Mouse (Mus musculus): Measurements from ENCODE around the gene Gm28845. TPM values are rescaled to one million over a fixed set of nuclear protein-coding genes. Genes with fewer than 3 reads are reported as not detected.

The Gm28845 gene
- polyA plus RNA-seq (2016; fragmentation: Nextera tagmentation; extraction: Ambion mirVana): not detected in 2 replicates

DNA sequence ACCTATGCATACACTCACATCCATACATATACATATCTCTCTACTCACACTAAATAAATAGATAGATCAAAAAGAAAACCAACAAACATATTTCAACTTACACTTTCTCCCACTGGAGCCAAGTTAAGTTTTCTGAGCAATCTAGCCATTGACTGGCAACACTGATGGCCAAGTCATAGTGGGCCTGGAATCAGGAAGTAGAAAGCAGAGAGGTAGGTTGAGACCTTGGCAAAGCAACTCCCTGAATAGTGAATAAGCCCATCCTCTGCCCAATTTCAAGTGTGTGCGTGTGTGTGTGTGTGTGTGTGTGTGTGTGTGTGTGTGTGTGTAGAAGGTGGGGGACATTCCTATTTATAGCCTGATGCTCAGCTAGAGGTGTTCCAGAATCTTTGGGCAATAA, at the start of gene Gm28845:
Gene Gm28845, minus strand, starts transcription at position 121 of the 400 bp plus-strand sequence.
- no peaks in the 10 kb centered on the region for H3K27me3 ChIP-seq (ENCODE audit: insufficient read depth, poor library complexity, severe bottlenecking)
- no peak within 1 kb of the TSS for H3K4me3 ChIP-seq
- DNase-seq (ENCODE audit: low spot score): no peak
- no peaks in the 10 kb centered on the region for H3K9me3 ChIP-seq
- no peaks in the 10 kb centered on the region for H3K36me3 ChIP-seq
- 68% methylated on average over 1 of the region's 1 CpGs for WGBS
- no peaks in the 10 kb centered on the region for H3K4me1 ChIP-seq
- H3K27ac ChIP-seq: no peak within 1 kb of the TSS

GRCm38 (mm10) chr1:65167496-65167895, 48.1 kb upstream of the Gm28845 start:
- Histone ChIP-seq H3K27me3 (ENCODE audit: insufficient read depth, poor library complexity, severe bottlenecking) (no peaks in the 10 kb centered on the region), H3K9me3 (no peaks in the 10 kb centered on the region), H3K36me3 (peaks cover 93% of the 10 kb centered on the region), H3K4me1 (no peaks in the 10 kb centered on the region), H3K4me3 (no peak overlapping the region), H3K27ac (no peak overlapping the region)
- no peak for DNase-seq (ENCODE audit: low spot score)
- 87% methylated on average over 1 of the region's 1 CpGs for WGBS

DNA sequence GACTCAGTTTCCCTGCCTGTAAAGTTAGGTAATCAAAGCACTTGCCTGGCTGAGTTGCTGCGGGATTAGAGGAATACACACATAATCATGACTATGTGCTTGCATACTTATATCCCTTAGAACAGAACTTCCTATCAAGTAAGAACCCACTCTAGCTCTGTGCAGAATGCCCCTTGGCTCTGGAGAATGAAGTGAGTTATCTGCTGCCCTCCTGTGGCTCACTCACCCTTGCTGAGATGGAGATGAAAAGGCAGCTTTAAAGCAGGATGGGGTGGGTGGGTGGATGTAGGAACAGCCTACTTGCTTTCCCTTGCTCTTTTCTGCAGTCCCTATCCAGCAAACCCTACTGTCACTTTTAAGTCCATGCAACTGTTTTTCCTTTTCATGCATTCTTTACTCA, 42.9 kb upstream of the Gm28845 start:
- H3K9me3 ChIP-seq: no peaks in the 10 kb centered on the region
- no peaks in the 10 kb centered on the region for H3K27me3 ChIP-seq (ENCODE audit: insufficient read depth, poor library complexity, severe bottlenecking)
- WGBS: 83% methylated on average over 1 of the region's 1 CpGs
- no peak overlapping the region for H3K4me3 ChIP-seq
- no peak for DNase-seq (ENCODE audit: low spot score)
- H3K27ac ChIP-seq: no peak overlapping the region
- no peaks in the 10 kb centered on the region for H3K4me1 ChIP-seq
- peaks cover 88% of the 10 kb centered on the region for H3K36me3 ChIP-seq

GRCm38 (mm10) chr1:65156111-65156510, 36.8 kb upstream of the Gm28845 start:
- 87% methylated on average over 5 of the region's 5 CpGs for WGBS
- no peak for DNase-seq (ENCODE audit: low spot score)
- Histone ChIP-seq H3K4me1 (no peaks in the 10 kb centered on the region), H3K27ac (no peak overlapping the region), H3K36me3 (peaks cover 32% of the 10 kb centered on the region), H3K27me3 (ENCODE audit: insufficient read depth, poor library complexity, severe bottlenecking) (no peaks in the 10 kb centered on the region), H3K9me3 (no peaks in the 10 kb centered on the region), H3K4me3 (no peak overlapping the region)

DNA sequence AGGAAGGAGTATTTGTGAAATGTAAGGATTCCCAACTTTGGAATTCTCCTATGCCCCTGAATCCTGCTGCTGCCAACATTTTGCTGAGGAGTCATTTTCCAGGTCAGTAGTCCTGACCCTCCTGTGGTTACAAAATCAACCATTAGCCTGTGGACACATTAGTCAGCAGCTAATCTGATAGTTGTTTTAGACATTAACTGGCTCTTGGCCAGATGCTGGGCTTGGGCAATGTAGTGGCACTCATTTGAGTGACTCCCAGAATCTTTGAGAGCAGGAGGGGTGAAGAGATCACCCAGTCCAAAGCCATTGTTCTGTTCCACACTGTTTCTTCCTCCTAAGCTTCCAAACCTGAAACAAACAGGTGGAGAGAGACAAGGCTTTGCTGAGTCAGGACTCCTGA, 35.5 kb upstream of the Gm28845 start:
- no peak for DNase-seq (ENCODE audit: low spot score)

DNA sequence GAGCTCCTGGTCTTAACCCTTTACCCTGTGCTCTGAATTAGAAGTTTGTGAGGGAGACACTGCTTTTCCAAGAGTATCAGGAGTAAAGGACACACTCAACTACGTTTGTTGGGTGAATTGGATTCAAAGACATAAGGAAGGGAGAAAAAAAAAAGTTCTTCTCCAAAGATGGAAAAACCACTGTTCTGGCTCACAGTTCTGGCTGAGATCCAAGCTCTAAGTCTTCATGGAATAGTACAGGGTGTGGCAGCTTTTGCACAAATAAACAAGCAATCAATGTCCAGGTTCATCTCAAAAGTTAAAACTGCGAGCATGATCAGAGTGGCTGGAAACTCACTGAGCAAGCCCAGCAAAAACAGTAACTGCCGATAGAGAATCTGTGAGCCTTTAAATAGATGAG, 28.6 kb upstream of the Gm28845 start:
- Histone ChIP-seq H3K27ac (no peak overlapping the region), H3K9me3 (no peaks in the 10 kb centered on the region), H3K27me3 (ENCODE audit: insufficient read depth, poor library complexity, severe bottlenecking) (no peaks in the 10 kb centered on the region), H3K4me3 (no peak overlapping the region), H3K4me1 (no peaks in the 10 kb centered on the region), H3K36me3 (no peaks in the 10 kb centered on the region)
- DNase-seq (ENCODE audit: low spot score): no peak
- 77% methylated on average over 3 of the region's 3 CpGs for WGBS

More for the DNA sequence above, 35.5 kb upstream of the Gm28845 start:
- no peak overlapping the region for H3K4me3 ChIP-seq
- H3K4me1 ChIP-seq: no peaks in the 10 kb centered on the region
- no peak overlapping the region for H3K27ac ChIP-seq
- no peaks in the 10 kb centered on the region for H3K9me3 ChIP-seq
- peaks cover 19% of the 10 kb centered on the region for H3K36me3 ChIP-seq
- no peaks in the 10 kb centered on the region for H3K27me3 ChIP-seq (ENCODE audit: insufficient read depth, poor library complexity, severe bottlenecking)

DNA sequence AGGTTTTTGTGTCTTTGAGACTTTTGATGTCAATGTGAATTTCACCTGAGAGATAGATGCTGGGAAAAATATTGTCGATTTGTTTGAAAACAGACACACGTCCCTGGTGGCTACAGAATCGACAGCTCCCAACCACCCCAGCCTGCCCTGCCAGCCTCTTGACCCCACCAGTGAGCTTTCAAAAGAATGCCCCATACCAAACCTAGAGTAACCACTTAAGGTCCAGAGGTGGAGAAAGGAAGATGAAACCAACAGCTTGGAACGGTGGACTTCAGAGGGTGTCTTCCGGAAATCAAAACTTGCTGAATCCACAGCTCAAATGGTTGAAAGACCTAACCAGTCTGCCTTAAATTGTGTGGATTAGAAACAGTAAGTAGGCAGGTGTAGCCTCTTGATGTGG, 28.0 kb upstream of the Gm28845 start:
- DNase-seq (ENCODE audit: low spot score): no peak
- WGBS: 88% methylated on average over 5 of the region's 5 CpGs
- Histone ChIP-seq H3K27ac (no peak overlapping the region), H3K4me3 (no peak overlapping the region), H3K4me1 (no peaks in the 10 kb centered on the region), H3K9me3 (no peaks in the 10 kb centered on the region), H3K27me3 (ENCODE audit: insufficient read depth, poor library complexity, severe bottlenecking) (no peaks in the 10 kb centered on the region), H3K36me3 (no peaks in the 10 kb centered on the region)

DNA sequence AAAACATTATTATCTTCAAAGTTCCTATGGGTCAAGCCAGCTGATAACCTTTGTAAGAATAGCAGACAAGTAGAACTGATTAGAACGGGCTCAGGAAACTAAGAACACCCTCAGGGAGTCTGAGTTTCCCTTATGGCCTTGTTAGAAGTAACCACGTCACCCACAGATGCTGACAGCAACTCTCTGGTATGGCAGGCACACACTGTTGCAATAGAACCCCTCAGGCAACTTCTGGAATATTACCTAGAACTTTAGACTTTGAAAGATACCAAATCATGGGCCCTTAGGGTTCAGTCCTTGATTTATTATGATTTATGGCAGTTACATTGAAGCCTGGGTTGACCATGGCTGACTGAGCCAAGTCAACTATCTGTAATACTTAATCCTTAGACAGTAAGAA, 27.2 kb upstream of the Gm28845 start:
- 33% methylated on average over 2 of the region's 2 CpGs for WGBS
- no peak for DNase-seq (ENCODE audit: low spot score)
- H3K36me3 ChIP-seq: no peaks in the 10 kb centered on the region
- H3K9me3 ChIP-seq: no peaks in the 10 kb centered on the region
- H3K4me3 ChIP-seq: no peak overlapping the region
- no peaks in the 10 kb centered on the region for H3K4me1 ChIP-seq
- H3K27me3 ChIP-seq (ENCODE audit: insufficient read depth, poor library complexity, severe bottlenecking): no peaks in the 10 kb centered on the region
- no peak overlapping the region for H3K27ac ChIP-seq

GRCm38 (mm10) chr1:65144783-65145182, 25.4 kb upstream of the Gm28845 start:
- DNase-seq (ENCODE audit: low spot score): no peak
- no peaks in the 10 kb centered on the region for H3K36me3 ChIP-seq
- no peaks in the 10 kb centered on the region for H3K4me1 ChIP-seq
- 95% methylated on average over 2 of the region's 2 CpGs for WGBS
- H3K9me3 ChIP-seq: no peaks in the 10 kb centered on the region
- H3K27me3 ChIP-seq (ENCODE audit: insufficient read depth, poor library complexity, severe bottlenecking): no peaks in the 10 kb centered on the region
- no peak overlapping the region for H3K27ac ChIP-seq
- H3K4me3 ChIP-seq: no peak overlapping the region

DNA sequence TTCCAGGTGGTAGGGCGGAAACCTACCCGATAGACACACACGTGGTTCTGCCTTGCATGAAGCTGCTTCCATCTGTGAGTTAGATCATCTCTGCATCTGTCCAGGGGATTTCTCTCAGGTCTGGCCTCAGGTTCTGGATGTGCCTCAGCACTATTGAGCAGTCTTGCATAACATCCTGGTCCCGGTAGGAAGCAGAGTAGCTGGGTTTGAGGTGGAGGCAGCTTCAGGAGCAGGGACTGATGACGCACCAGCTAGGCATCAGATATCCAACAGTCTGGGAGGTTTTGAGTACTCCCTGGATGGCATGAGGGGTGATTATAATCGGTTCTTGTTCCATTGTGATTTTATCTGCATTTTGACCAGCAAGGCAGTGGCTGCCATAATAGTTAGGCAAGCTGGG, 18.2 kb upstream of the Gm28845 start:
- no peak for DNase-seq (ENCODE audit: low spot score)

GRCm38 (mm10) chr1:65132833-65133232, 13.5 kb upstream of the Gm28845 start:
- no peak overlapping the region for H3K27ac ChIP-seq
- H3K27me3 ChIP-seq (ENCODE audit: insufficient read depth, poor library complexity, severe bottlenecking): no peaks in the 10 kb centered on the region
- 88% methylated on average over 1 of the region's 1 CpGs for WGBS
- no peaks in the 10 kb centered on the region for H3K4me1 ChIP-seq
- no peak overlapping the region for H3K4me3 ChIP-seq
- no peaks in the 10 kb centered on the region for H3K9me3 ChIP-seq
- no peaks in the 10 kb centered on the region for H3K36me3 ChIP-seq
- no peak for DNase-seq (ENCODE audit: low spot score)

More for the DNA sequence above, 18.2 kb upstream of the Gm28845 start:
- Histone ChIP-seq H3K27me3 (ENCODE audit: insufficient read depth, poor library complexity, severe bottlenecking) (no peaks in the 10 kb centered on the region), H3K4me1 (no peaks in the 10 kb centered on the region), H3K36me3 (no peaks in the 10 kb centered on the region), H3K27ac (no peak overlapping the region), H3K4me3 (no peak overlapping the region), H3K9me3 (no peaks in the 10 kb centered on the region)
- WGBS: 83% methylated on average over 6 of the region's 6 CpGs

DNA sequence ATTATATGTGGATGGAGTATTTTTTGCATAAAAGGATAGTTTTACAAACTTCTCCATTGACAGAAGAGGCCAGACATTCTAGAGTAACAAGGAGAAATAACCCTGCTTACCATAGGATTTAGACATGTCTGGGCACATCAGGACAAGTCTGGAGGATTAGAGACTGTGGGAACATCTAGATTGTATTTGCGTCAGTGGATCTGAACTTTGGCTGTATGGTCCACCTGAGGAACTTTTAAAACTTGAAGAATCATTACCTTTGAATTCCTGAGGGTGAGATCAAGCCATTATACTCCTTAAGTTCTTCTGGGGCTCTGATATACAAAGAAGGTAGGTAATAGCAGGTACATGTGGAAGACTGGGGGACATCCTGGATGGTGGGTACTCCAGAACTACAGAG, 12.3 kb upstream of the Gm28845 start:
- Histone ChIP-seq H3K36me3 (no peaks in the 10 kb centered on the region), H3K9me3 (no peaks in the 10 kb centered on the region), H3K27me3 (ENCODE audit: insufficient read depth, poor library complexity, severe bottlenecking) (no peaks in the 10 kb centered on the region), H3K4me3 (no peak overlapping the region), H3K27ac (no peak overlapping the region), H3K4me1 (no peaks in the 10 kb centered on the region)
- no peak for DNase-seq (ENCODE audit: low spot score)
- WGBS: 78% methylated on average over 1 of the region's 1 CpGs

DNA sequence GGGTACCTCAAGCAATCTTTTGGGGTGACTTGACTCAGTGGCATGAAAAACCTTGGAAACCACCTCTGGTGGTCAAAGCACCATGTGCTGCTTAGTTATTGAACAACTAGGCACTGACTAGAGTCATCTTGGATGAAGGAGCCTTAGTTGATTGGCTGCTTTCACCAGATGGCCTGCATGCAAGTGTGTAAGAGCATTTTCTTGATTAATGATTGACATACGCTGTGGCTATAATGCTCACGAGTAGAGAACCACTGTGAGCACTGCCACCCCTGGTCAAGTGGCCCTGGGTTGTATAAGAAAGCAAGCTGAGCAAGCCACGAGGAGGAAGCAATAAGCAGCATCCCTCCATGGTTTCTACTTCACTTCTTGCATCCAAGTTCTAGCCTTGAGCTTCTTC, 10.9 kb upstream of the Gm28845 start:
- DNase-seq (ENCODE audit: low spot score): no peak
- H3K4me1 ChIP-seq: no peaks in the 10 kb centered on the region
- WGBS: 70% methylated on average over 3 of the region's 3 CpGs
- H3K27me3 ChIP-seq (ENCODE audit: insufficient read depth, poor library complexity, severe bottlenecking): no peaks in the 10 kb centered on the region
- H3K4me3 ChIP-seq: no peak overlapping the region
- H3K9me3 ChIP-seq: no peaks in the 10 kb centered on the region
- no peaks in the 10 kb centered on the region for H3K36me3 ChIP-seq
- no peak overlapping the region for H3K27ac ChIP-seq

GRCm38 (mm10) chr1:65129634-65130180, 10.3 kb upstream of the Gm28845 start:
- Histone ChIP-seq H3K27me3 (ENCODE audit: insufficient read depth, poor library complexity, severe bottlenecking) (no peaks in the 10 kb centered on the region), H3K27ac (no peak overlapping the region), H3K9me3 (no peaks in the 10 kb centered on the region), H3K4me3 (no peak overlapping the region), H3K4me1 (no peaks in the 10 kb centered on the region), H3K36me3 (no peaks in the 10 kb centered on the region)
- DNase-seq (ENCODE audit: low spot score): no peak
- 81% methylated on average over 3 of the region's 3 CpGs for WGBS
